Mouse (Mus musculus) left cerebral cortex, postnatal 36 days (tissue): ENCODE results near the gene Hecw2. TPM values are rescaled to one million over a fixed set of nuclear protein-coding genes. Genes with fewer than 3 reads are reported as not detected.

Source experiments
- DNase-seq, 2 experiments: peaks; one replicate each; pipeline ENCODE4 v3.0.0; 2021 to 2022; ENCODE audit warnings: low spot score in 2 of 2, mixed read lengths in 1 of 2
- intact Hi-C: fragments of 180-260 bp; cut with DNase I; formaldehyde crosslinking; loops from one replicate; pipeline ENCODE4 v1.15.1; 2025
- total RNA-seq, 2 experiments: library from RNA; stranded (reverse); gene quantifications; 2 replicates each; pipeline ENCODE4 v1.2.3; 2021

The Hecw2 gene
- total RNA-seq, 2 experiments from 2014 or later: 52.3 to 75.0 TPM

GRCm38 (mm10) chr1:54009418-54010064 lies 185.4 kb downstream of the Hecw2 start:
- DNase-seq: no peak
- intact Hi-C loops: no loop called here

DNA sequence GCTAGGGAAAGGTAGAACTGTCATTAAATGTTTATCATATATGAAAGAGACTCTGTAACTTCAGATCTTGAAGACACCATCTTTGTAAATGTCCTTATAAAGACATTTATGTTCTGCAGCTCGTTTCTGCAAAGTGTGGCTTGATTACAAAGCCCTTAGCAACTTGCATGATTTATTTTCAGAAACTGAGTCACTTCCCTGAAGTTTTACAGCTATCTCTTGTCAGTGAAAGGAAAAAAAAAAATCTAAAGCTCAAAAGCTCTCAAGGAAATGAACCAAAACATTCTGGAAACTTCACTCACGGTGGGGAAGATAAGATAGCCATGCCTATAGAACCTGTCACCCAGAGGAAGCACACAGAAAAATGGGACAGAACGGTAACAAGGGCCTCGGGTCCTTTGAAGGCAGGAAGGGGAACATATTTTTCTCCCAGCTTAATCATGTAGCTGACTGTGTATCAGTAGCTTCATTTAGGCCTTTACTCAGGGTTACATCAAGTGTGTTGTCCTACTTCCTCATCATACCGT lies 189.0 kb downstream of the Hecw2 start:
- DNase-seq: no peak
- intact Hi-C loops: no loop called here

DNA sequence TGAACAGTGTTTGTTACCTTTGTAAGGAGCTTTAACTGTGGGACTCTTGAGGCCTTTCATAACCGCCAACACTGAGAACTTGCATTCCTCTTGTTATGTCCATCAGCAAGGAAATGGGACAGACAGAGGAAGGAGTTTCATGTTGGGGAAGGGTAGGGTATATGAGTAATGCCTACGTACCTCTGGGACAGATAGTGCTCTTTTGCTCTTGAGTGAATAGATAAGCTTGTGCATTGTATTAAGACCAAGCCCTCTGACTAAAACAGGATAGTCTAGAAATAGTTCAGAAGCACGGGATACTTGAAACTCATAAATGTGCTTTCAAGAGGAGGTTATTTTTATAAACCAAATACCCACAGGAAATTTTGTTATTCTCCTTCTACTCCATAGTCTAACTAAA lies 191.7 kb downstream of the Hecw2 start:
- intact Hi-C loops: no loop called here
- DNase-seq: no peak

DNA sequence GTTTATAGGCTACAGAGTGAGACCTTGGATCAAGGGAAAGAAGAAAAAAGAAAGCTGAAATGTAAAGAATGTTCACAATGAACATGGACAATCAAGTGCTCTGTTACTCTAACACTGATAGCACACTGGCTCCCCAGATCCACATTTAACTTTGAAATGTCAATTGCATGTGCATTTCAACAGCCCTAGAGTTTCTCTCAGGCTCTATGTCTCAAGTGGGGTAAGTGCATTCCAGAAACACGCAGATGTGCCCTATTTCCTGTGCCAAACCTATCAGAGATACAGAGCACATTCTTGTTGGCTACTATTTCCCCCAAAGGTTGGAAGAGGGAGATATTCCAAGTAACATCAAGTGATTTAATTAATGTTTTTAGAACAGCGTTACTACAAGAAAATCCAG lies 192.9 kb downstream of the Hecw2 start:
- DNase-seq: no peak
- intact Hi-C loops: no loop called here

DNA sequence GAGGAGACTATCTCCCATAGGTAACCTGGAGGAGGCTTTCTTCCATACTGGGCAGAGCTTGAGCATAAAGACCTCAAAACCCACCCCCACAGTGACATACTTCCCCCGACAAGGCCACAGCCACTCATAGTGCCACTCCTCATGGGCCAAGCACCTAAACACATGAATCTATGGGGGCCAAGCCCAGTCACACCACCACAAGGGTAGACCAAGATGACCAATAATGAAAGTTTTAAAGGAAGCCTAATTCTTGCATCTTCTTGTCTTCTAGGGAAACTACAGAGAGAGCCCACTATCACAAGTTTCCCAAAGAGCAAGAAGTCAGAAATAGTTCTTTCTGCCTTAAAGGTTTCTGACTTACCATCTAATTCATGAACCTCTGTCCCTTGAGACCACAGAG lies 197.7 kb downstream of the Hecw2 start:
- no peak for DNase-seq
- intact Hi-C loops: no loop called here

GRCm38 (mm10) chr1:53986185-53986892 lies 208.6 kb downstream of the Hecw2 start:
- no peak for DNase-seq

GRCm38 (mm10) chr1:53978514-53978831 lies 216.5 kb downstream of the Hecw2 start:
- intact Hi-C loops: no loop called here
- no peak for DNase-seq

More at GRCm38 (mm10) chr1:53986185-53986892, 208.6 kb downstream of the Hecw2 start:
- intact Hi-C loops: no loop called here

GRCm38 (mm10) chr1:53977806-53978513 lies 217.0 kb downstream of the Hecw2 start:
- intact Hi-C loops: no loop called here
- DNase-seq: no peak

- intact Hi-C loops: no loop called here
- DNase-seq: no peak
Observed at GRCm38 (mm10) chr1:53976721-53977120, 218.2 kb downstream of the Hecw2 start.

DNA sequence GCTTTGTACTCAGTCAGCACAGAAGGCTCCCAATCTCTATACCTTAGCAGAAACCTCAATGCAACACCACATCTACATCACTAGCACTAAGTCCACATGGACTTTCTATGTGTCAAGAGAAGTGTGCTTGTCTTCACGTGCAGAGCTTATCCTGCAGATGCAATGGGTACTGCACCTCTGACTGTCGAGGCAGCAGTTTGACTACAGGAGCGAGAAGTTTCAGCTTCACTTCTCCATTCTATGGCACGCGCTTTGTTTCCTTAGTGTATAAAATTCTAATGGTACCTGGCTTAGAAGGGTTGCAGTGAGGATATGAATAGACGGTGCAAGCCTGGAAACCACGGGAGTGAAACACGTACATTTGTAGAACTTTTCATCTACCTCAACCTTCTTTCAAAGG lies 218.9 kb downstream of the Hecw2 start:
- intact Hi-C loops: no loop called here
- DNase-seq: no peak

- intact Hi-C loops: no loop called here
- no peak for DNase-seq
Observed at GRCm38 (mm10) chr1:53974941-53975340, 220.0 kb downstream of the Hecw2 start.

DNA sequence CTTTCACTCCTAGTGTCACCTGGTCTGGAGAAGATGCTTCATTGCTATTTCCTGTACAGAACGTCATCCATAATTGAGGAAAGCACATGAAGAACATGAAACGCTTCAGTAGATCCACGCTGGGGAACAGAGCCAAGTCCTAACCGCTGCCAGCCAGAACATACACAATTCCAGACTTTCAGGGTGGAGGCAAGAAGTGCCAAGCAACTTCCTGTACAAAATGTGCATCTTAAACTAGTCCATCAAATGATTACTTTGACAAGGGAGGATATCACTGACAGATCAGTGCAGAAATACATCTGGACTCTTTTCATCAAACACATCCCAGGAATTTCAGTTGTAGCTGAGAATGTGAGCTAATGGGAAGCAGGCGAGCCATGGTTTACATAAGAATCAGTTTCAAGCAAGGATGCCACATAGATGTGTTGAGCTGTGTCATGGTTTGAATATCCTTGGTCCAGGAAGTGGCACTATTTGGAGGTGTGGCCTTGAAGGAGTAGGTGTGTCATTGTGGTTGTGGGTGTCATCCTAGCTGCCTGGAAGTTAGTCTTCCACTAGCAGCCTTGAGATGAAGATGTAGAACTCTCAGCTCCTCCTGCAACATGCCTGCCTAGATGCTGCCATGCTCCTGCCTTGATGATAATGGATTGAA lies 224.5 kb downstream of the Hecw2 start:
- intact Hi-C loops: no loop called here
- no peak for DNase-seq

- no peak for DNase-seq
- intact Hi-C loops: no loop called here
Observed at GRCm38 (mm10) chr1:53952395-53952794, 242.6 kb downstream of the Hecw2 start.

GRCm38 (mm10) chr1:53945815-53946214 lies 249.2 kb downstream of the Hecw2 start:
- no peak for DNase-seq
- intact Hi-C loops: no loop called here

GRCm38 (mm10) chr1:53942468-53942867 lies 252.5 kb downstream of the Hecw2 start:
- DNase-seq: no peak
- intact Hi-C loops: no loop called here

GRCm38 (mm10) chr1:53941528-53941927 lies 253.4 kb downstream of the Hecw2 start:
- DNase-seq: no peak
- intact Hi-C loops: no loop called here

DNA sequence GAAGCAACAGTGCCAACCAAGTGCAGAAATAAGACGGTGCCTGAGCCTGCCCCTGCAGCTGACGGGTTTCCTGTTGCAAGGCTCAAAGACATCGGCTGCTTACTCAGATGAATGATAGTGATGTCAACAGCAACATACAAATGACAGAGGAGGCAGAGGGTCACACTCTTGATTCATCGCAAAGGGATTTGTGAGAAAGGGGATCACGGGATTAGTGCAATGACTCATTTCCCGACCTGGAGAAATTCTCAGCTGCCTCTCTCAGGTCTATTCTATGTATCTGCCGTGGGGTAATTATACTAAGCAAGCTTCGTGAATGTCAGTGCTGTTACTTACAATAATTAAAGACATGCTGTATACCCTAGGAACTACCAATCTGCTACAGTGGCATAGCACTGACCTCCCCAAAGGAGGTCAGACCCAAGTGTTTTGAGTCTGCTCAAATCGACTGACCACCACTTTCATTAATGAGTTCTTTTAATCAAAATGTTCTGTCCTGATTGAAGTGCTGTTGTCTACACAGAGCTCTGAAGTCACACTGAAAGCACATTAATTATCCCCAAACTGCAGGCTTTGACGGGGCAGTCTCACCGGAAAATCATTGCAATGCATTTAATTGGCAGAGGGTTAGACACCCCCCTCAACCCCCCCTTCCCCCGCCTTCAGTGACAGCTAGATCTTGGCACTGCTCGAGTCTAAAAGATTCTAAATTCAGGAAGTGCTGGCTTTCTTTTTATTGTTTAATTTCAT lies 254.5 kb downstream of the Hecw2 start:
- no peak for DNase-seq

GRCm38 (mm10) chr1:53939291-53939690 lies 255.7 kb downstream of the Hecw2 start:
- no peak for DNase-seq
- intact Hi-C loops: no loop called here

More for the DNA sequence above, 254.5 kb downstream of the Hecw2 start:
- intact Hi-C loops: no loop called here

- no peak for DNase-seq
- intact Hi-C loops: no loop called here
Observed at GRCm38 (mm10) chr1:53933308-53933707, 261.7 kb downstream of the Hecw2 start.

DNA sequence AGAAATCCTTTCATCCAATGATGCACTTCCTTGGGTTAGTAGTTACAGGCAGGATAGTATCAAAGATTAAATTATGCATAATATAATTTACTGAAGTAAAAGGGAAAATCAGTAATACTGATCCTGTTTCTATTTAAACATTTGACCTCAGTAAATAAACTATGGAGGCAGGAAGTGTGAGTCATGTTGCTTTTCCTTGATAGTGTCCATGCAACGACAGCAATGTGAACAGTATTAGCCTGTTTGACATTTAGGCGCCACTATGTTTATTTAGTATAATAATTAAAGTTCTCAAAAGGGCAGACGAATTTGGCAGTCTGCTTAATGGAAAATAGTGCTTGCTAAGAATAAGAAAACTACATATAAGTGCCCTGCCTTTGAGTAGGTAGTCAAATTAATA lies 263.7 kb downstream of the Hecw2 start:
- no peak for DNase-seq
- intact Hi-C loops: no loop called here
